Mouse (Mus musculus) neural tube, embryonic 12.5 days (tissue): ENCODE data around the gene Desi1. TPM values are rescaled to one million over a fixed set of nuclear protein-coding genes. Genes with fewer than 3 reads are reported as not detected.
A peak's percentile ranks its signal among the peaks of the same experiment; 100 is the strongest.

Source experiments
- ATAC-seq: fragments of 200-750 bp; cut with Nextera tagmentation; 2 replicates; pipeline ENCODE4 v1.8.0; 2017; ENCODE audit warnings: low read depth, mild to moderate bottlenecking, moderate TSS enrichment, moderate library complexity; ENCODE audit not compliant: low FRiP score
- H3K27ac ChIP-seq: fragments of 300-500 bp; sonication (generic); 2 replicates; pipeline ENCODE4 v1.5.1; 2016
- H3K27me3 ChIP-seq: fragments of 300-500 bp; sonication (generic); replicated peaks from 2 replicates; pipeline ENCODE4 v1.6.1; 2016; ENCODE audit warnings: mild to moderate bottlenecking
- H3K36me3 ChIP-seq: fragments of 300-500 bp; sonication (generic); 2 replicates; pipeline ENCODE4 v1.6.1; 2016; ENCODE audit warnings: mild to moderate bottlenecking
- H3K4me1 ChIP-seq: fragments of 300-500 bp; sonication (generic); 2 replicates; pipeline ENCODE4 v1.6.1; 2016
- H3K4me2 ChIP-seq: fragments of 300-500 bp; sonication (generic); replicated peaks from 2 replicates; pipeline ENCODE4 v1.6.1; 2016; ENCODE audit warnings: mild to moderate bottlenecking
- H3K4me3 ChIP-seq: fragments of 300-500 bp; sonication (generic); 2 replicates; pipeline ENCODE4 v1.5.1; 2016
- H3K9ac ChIP-seq: fragments of 300-500 bp; sonication (generic); 2 replicates; pipeline ENCODE4 v1.6.1; 2016; ENCODE audit warnings: mild to moderate bottlenecking
- H3K9me3 ChIP-seq: fragments of 300-500 bp; sonication (generic); 2 replicates; pipeline ENCODE4 v1.6.1; 2016; ENCODE audit warnings: mild to moderate bottlenecking
- WGBS: fragments of 180-500 bp; shearing (Covaris S2); methylation state at CpG from one replicate; pipeline ENCODE4 v1.1.7; 2016; 5-methylcytosine and 5-hydroxymethylcytosine counted together
- polyA plus RNA-seq: library from polyadenylated mRNA; unstranded; fragments of >200 nt; fragmentation: Nextera tagmentation; extraction: Ambion mirVana; gene quantifications from 2 replicates; pipeline ENCODE4 v1.2.1, GENCODE M21; 2016

The Desi1 gene
- polyA plus RNA-seq, 1 experiment from 2014 or later, result 42.9 TPM

DNA sequence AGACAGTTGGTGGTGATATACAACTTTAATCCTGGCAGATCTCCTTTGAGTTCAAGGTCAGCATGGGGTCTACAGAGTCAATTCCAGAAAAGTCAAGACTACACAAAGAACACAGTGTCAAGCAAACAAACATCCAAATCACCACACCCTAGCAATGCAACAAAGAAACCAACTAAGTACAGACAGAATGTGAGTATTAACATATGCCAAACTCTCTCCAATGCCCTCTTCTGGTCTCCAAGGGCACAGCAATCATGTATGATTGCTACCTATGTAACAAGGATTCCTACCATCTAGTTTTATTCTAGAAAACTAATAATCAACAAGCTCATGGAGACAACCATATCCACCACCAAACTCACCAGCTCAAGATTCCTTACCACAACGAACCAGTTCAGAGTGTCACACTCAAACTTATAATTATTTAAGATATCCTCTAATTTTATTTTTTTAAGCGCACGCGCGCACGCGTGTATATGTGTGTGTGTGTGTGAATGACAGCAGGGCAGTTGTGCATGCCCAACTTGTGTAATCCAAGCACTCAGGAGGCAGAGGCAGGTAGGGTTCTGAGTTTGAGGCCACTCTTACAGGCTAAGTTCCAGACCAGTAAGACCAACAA lies 10.6 kb upstream of the Desi1 start:
- no peak for ATAC-seq
- Histone ChIP-seq H3K4me3 (no peak overlapping the region), H3K9ac (no peak overlapping the region), H3K27ac (no peak overlapping the region), H3K36me3 (peaks cover 25% of the 10 kb centered on the region), H3K4me1 (peaks cover 15% of the 10 kb centered on the region), H3K9me3 (no peaks in the 10 kb centered on the region), H3K4me2 (no peak overlapping the region), H3K27me3 (no peaks in the 10 kb centered on the region)
- 97% methylated on average over 7 of the region's 7 CpGs for WGBS

DNA sequence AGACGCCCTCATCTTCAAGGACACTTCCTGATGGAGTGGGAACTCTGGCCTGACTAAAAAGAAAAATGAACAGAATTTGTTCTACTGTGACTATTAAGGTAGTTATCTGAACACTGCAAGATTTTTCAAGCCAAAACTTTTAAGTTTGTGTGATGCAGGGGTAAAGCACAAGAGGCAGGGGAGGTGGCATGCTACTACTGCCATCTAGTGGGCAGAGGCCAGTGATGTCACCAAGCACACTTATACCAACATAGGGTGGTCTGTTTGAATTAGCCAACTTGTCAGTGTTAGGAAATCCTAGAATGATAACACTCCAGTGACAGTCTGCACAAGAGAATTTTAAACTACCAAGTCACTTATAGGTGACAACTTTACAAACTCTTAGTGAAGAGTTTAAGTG lies 7.0 kb upstream of the Desi1 start:
- peaks cover 3% of the 10 kb centered on the region for H3K4me1 ChIP-seq
- WGBS, result 96% methylated on average over 1 of the region's 1 CpGs
- H3K9ac ChIP-seq, result no peak overlapping the region
- H3K9me3 ChIP-seq, result no peaks in the 10 kb centered on the region
- no peak overlapping the region for H3K4me2 ChIP-seq
- ATAC-seq, result no peak
- no peaks in the 10 kb centered on the region for H3K27me3 ChIP-seq
- H3K27ac ChIP-seq, result no peak overlapping the region
- H3K4me3 ChIP-seq, result no peak overlapping the region
- peaks cover 39% of the 10 kb centered on the region for H3K36me3 ChIP-seq

DNA sequence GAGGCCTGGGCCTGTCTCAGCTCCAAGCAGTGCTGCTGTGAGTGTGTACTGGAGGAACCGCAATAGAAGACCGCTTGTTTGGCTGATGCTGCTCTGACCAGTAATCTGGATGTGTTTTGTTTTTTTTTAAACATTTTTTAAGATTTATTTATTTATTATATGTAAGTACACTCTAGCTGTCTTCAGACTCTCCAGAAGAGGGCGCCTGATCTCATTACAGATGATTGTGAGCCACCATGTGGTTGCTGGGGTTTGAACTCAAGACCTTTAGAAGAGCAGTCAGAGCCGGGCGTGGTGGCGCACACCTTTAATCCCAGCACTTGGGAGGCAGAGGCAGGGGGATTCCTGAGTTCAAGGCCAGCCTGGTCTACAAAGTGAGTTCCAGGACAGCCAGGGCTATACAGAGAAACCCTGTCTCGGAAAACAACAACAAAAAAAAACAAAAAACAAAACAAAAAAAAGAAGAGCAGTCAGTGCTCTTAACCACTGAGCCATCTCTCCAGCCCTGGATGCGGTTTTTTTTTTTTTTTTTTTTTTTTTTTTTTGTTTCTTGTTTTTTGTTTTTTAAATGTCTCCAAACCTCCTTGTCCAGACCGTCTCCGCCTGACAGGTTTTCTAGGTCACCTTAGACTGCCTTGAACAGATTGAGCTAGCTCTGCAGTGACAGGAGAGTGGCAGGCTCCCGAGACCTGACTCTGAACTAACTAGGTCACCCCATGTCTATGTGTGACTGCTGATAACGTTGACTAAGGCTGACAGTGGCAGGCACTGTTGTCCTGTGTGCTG lies 2.4 kb upstream of the Desi1 start:
- ATAC-seq, result no peak
- no peaks in the 10 kb centered on the region for H3K4me1 ChIP-seq
- H3K36me3 ChIP-seq, result peaks cover 50% of the 10 kb centered on the region
- H3K27me3 ChIP-seq, result no peaks in the 10 kb centered on the region
- no peak overlapping the region for H3K4me3 ChIP-seq
- no peak overlapping the region for H3K27ac ChIP-seq
- no peak overlapping the region for H3K9ac ChIP-seq
- no peaks in the 10 kb centered on the region for H3K9me3 ChIP-seq
- 85% methylated on average over 12 of the region's 12 CpGs for WGBS
- H3K4me2 ChIP-seq, result no peak overlapping the region

DNA sequence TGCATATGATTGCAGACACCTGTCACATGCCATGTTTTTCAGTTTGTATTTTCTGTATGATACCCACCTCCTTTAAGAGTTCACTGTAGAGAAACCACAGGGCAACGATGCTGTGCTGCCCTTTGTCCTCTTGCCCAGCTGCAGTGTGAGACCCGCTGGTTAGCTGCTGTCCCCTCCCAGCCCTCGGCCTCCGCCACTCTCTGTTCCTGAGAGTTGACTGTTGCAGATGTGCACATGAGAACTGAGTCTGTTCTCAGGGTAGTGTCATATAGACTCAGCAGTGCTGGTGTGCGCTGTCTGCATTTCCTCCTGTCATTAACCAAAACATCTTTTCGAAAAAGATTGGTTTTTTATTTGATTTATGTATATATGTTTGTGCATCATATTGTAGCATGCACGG lies 1.3 kb downstream of the Desi1 start:
- Histone ChIP-seq H3K4me1 (no peaks in the 10 kb centered on the region), H3K9ac (no peak overlapping the region), H3K4me3 (no peak overlapping the region), H3K9me3 (no peaks in the 10 kb centered on the region), H3K27me3 (no peaks in the 10 kb centered on the region), H3K27ac (no peak overlapping the region), H3K36me3 (peaks cover 58% of the 10 kb centered on the region), H3K4me2 (no peak overlapping the region)
- 93% methylated on average over 7 of the region's 7 CpGs for WGBS
- no peak for ATAC-seq

DNA sequence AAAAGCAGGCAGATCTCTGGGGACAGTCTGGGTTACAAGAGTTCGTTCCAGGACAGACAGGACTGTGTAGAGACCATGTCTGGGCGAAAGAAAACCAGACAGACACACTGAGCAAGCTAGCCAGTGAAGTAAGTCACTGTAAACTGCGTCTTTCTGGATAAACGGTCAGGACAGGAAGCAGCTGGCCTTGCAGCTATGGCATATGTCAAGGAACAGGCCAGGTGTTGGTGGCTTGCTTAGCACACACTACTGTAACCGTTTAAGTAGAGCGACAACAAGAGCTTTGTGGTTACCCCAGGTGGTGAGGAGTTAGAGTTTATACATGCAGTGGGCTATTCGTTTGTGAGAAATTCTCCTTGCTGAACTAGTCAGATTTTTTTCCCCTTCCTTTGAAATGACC lies 5.9 kb downstream of the Desi1 start:
- 90% methylated on average over 7 of the region's 7 CpGs for WGBS

DNA sequence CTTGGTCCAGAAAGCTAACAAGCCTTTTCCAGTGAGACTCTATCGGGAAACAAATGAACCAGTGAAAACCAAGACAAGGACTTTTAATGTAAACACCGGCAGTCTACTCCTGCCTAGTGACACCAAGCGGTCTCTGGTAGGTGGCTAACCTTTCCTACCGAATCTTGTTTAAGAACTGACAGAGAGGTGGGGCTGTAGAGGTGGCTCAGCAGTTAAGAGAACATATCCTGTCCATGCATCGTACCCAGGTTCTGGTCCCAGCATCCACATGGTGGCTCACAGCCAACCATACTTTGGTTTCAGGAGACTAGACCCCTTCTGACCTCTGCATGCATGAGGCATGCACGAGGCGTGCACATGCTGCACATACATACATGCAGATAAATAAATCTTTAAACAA lies 6.4 kb downstream of the Desi1 start:
- H3K9me3 ChIP-seq, result no peaks in the 10 kb centered on the region
- H3K27me3 ChIP-seq, result no peaks in the 10 kb centered on the region
- no peak for ATAC-seq
- peaks cover 94% of the 10 kb centered on the region for H3K36me3 ChIP-seq
- no peak overlapping the region for H3K4me3 ChIP-seq
- H3K9ac ChIP-seq, result no peak overlapping the region
- no peaks in the 10 kb centered on the region for H3K4me1 ChIP-seq
- H3K27ac ChIP-seq, result no peak overlapping the region
- WGBS, result 94% methylated on average over 7 of the region's 7 CpGs
- no peak overlapping the region for H3K4me2 ChIP-seq

More for the DNA sequence above, 5.9 kb downstream of the Desi1 start:
- H3K4me3 ChIP-seq, result no peak overlapping the region
- H3K4me1 ChIP-seq, result no peaks in the 10 kb centered on the region
- H3K4me2 ChIP-seq, result no peak overlapping the region
- H3K27ac ChIP-seq, result no peak overlapping the region
- no peak for ATAC-seq
- H3K9ac ChIP-seq, result no peak overlapping the region
- no peaks in the 10 kb centered on the region for H3K9me3 ChIP-seq
- no peaks in the 10 kb centered on the region for H3K27me3 ChIP-seq
- peaks cover 93% of the 10 kb centered on the region for H3K36me3 ChIP-seq

DNA sequence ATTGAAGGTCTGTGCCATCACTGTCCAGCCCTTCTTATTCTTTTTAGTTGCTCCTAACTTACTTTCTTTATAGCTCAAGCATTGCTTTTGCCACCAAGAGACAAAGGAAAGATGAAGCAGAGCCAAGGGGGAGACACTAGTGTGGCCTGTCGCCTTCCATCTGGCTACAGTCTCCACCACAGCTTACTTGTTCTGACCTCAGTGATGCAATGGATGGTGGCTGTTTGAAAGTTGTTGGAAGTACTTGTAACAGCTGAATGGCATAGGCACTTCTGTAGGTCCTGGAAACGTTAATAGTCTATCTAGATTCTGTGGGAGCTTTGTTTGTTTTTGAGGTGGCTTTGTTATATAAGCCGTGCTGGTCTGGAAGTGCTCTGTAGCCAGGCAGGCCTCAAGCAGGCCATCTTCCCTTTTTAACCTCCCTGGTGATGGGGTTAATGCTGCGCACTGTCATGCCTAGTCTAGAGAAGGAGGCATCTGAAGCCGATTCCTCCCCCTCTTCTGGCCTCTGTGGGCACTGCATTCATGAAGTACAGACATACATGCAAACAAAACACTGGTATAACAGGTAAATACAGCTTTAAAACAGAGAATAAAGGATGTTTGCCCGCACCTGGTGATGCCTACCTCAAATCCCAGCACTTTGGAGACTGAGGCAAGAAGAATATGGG lies 9.6 kb downstream of the Desi1 start:
- H3K9me3 ChIP-seq, result no peaks in the 10 kb centered on the region
- H3K27me3 ChIP-seq, result no peaks in the 10 kb centered on the region
- no peak overlapping the region for H3K9ac ChIP-seq
- H3K4me2 ChIP-seq, result no peak overlapping the region
- H3K4me3 ChIP-seq, result no peak overlapping the region
- H3K27ac ChIP-seq, result no peak overlapping the region
- H3K36me3 ChIP-seq, result peaks cover 79% of the 10 kb centered on the region
- 93% methylated on average over 6 of the region's 6 CpGs for WGBS
- no peak for ATAC-seq
- H3K4me1 ChIP-seq, result no peaks in the 10 kb centered on the region

DNA sequence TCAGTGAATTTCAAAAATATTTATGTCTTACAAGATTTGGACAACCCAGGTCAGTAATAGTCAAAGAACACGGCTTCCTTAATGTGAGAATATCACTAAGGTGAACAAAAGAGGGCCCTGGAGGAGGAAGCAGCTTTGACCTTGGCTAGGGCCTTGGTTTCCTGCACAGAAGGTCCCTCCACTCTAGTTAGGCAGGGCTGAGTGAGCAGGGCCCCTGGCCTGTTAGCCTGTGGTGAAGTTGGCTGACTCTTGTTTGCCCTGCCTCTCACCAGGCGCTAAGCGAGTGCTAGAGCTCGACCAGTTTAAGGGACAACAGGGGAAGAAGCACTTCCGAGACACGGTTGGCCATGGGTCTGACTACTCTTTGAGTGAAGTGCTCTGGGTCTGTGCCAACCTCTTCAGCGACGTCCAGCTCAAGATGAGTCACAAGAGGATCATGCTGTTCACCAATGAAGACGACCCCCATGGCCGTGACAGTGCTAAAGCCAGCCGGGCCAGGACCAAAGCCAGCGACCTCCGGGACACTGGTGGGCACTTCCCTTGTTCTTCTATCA lies 11.1 kb downstream of the Desi1 start:
- H3K4me2 ChIP-seq, result no peak overlapping the region
- H3K27ac ChIP-seq, result no peak overlapping the region
- no peaks in the 10 kb centered on the region for H3K27me3 ChIP-seq
- peaks cover 68% of the 10 kb centered on the region for H3K36me3 ChIP-seq
- no peaks in the 10 kb centered on the region for H3K9me3 ChIP-seq
- no peak overlapping the region for H3K4me3 ChIP-seq
- no peak overlapping the region for H3K9ac ChIP-seq
- H3K4me1 ChIP-seq, result no peaks in the 10 kb centered on the region
- no peak for ATAC-seq
- 92% methylated on average over 13 of the region's 13 CpGs for WGBS

DNA sequence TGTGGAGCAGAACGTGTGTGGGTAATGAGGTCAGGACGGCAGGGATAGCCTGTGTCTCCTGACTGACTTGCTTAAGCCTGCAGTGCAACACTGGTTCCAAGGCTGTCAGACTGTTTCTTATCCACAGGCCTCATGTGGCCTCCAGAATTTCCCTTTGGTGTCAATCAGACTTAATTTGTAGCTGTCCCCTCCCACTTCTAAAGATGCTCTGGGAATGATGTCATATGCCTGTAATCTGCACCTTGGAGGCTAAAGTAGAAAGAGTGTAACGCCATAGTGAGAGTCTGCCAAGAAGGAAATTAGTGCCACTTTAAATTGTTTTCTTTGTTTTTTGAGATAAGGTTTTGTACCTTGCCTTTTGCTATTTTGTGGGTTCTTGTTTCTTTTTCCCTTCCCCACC lies 14.4 kb downstream of the Desi1 start:
- Histone ChIP-seq H3K4me1 (peaks cover 13% of the 10 kb centered on the region), H3K4me3 (no peak overlapping the region), H3K9ac (no peak overlapping the region), H3K27me3 (no peaks in the 10 kb centered on the region), H3K4me2 (no peak overlapping the region), H3K36me3 (peaks cover 37% of the 10 kb centered on the region), H3K27ac (no peak overlapping the region), H3K9me3 (no peaks in the 10 kb centered on the region)
- 89% methylated on average over 3 of the region's 3 CpGs for WGBS
- no peak for ATAC-seq

DNA sequence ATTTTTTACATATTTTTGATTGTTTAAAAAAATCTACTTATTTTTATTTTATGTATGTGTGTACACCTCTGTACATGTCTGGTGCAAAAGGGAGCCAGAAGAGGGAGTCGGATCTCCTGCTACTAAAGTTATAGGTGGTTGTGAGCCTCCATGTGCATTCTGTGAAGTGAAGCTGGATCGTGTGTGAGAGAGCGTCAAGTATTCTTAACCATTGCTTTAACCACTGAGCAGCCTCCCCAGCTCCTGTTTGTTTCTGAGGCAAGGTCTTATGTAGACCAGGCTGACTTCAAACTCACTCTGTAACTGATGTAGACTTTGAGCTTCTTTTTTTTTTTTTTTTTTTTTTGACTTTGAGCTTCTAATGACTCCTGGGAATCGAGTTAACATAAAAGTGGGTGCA lies 16.2 kb downstream of the Desi1 start:
- Histone ChIP-seq H3K4me2 (no peak overlapping the region), H3K36me3 (peaks cover 19% of the 10 kb centered on the region), H3K4me1 (peaks cover 13% of the 10 kb centered on the region), H3K9ac (no peak overlapping the region), H3K27me3 (no peaks in the 10 kb centered on the region), H3K27ac (no peak overlapping the region), H3K9me3 (no peaks in the 10 kb centered on the region), H3K4me3 (no peak overlapping the region)
- 81% methylated on average over 4 of the region's 4 CpGs for WGBS
- ATAC-seq, result no peak

DNA sequence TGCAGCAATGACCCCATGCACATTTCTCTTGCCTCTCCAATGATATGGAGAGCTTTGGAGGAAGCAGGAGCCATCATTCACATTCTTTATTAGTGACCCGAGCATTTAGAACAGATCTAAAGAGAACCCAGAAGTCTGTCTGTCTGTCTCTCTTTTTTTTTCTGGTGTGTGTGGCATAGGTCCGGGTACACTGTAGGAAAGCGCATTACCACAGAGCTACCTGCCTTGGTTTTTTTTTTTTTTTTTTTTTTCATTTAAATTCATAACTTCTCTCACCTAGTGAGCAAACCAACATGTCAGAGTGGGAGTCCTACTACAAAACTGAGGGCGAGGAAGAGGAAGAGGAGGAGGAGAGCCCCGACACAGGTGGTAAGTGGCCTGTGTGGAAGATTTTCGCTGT lies 16.8 kb downstream of the Desi1 start:
- H3K36me3 ChIP-seq, result peaks cover 13% of the 10 kb centered on the region; the same call in 1 of the 2 replicates
- ATAC-seq, result no peak
- peak overlapping the region; percentile 92 for H3K4me2 ChIP-seq
- no peak overlapping the region for H3K27ac ChIP-seq
- WGBS, result 29% methylated on average over 6 of the region's 6 CpGs
- peak overlapping the region; percentile 88 for H3K4me3 ChIP-seq
- peaks cover 13% of the 10 kb centered on the region for H3K4me1 ChIP-seq
- H3K9ac ChIP-seq, result peak overlapping the region; percentile 75
- no peaks in the 10 kb centered on the region for H3K9me3 ChIP-seq
- no peaks in the 10 kb centered on the region for H3K27me3 ChIP-seq

DNA sequence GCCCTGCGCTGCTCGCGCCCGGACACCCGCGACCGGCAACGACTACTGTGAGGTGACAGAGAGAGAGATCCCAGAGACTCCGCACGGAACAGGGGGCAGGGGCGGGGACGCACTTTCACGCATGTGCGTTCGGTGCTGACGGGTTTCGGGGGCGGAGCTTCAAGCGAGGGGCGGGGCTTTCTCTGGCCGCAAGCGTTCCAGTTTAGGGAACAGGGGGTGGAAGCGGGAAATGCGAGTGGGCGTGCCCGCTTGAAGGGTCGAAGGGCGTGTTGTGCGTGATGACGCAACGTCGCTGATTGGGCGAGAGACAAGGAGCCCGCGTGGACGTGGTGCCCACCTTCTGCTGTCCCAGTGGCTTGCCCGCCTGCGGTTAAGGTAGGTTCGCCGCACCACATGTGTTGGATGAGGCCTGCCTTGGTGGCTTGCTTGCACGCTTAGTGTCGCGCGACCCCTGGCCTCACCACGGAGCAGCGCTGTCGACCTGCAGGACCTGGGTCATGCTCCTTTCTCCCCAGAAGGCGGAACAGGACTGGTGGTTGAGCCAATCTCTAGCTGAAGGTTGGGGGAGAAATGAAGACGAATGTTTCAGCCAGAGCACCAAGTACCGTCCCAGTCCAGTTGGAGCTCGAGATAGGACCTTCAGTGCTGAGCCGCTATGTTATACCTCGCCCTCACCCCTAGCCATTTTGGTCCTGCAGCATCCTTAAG lies 17.4 kb downstream of the Desi1 start:
- Histone ChIP-seq H3K9ac (peak overlapping the region; percentile 84), H3K9me3 (no peaks in the 10 kb centered on the region), H3K4me2 (peak overlapping the region; percentile 92), H3K27ac (peak overlapping the region; percentile 37; the same call in 1 of the 2 replicates), H3K27me3 (no peaks in the 10 kb centered on the region), H3K4me3 (peak overlapping the region; percentile 88), H3K36me3 (peaks cover 11% of the 10 kb centered on the region; the same call in 1 of the 2 replicates), H3K4me1 (peaks cover 13% of the 10 kb centered on the region)
- peak; percentile 96 for ATAC-seq
- WGBS, result under 1% methylated on average over 53 of the region's 53 CpGs
